Mouse (Mus musculus) liver, embryonic 13.5 days (tissue): ENCODE measurements around the gene Rab11fip4. TPM values are rescaled to one million over a fixed set of nuclear protein-coding genes. Genes with fewer than 3 reads are reported as not detected.
"Not testable (repeated sequence)": the region's sequence is repeated elsewhere in the genome, so short reads cannot be mapped to it uniquely, and the experiment has no call there.

Experiments used
- ATAC-seq: fragments of 200-750 bp; cut with Nextera tagmentation; 2 replicates; pipeline ENCODE4 v1.8.0; 2017; ENCODE audit warnings: low read depth, mild to moderate bottlenecking, moderate number of reproducible peaks, moderate library complexity
- DNase-seq: peaks from one replicate; pipeline ENCODE4 v3.0.0; 2022
- H3K27ac ChIP-seq: fragments of 300-500 bp; sonication (generic); 2 replicates; pipeline ENCODE4 v1.5.1; 2015; ENCODE audit warnings: moderate library complexity, mild to moderate bottlenecking, inconsistent platforms
- H3K27me3 ChIP-seq: fragments of 300-500 bp; sonication (generic); 2 replicates; pipeline ENCODE4 v1.6.1; 2015; ENCODE audit warnings: mild to moderate bottlenecking, inconsistent platforms
- H3K36me3 ChIP-seq: fragments of 300-500 bp; sonication (generic); 2 replicates; pipeline ENCODE4 v1.6.1; 2015; ENCODE audit warnings: mild to moderate bottlenecking, inconsistent platforms
- H3K4me1 ChIP-seq: fragments of 300-500 bp; sonication (generic); replicated peaks from 2 replicates; pipeline ENCODE4 v1.6.1; 2015; ENCODE audit warnings: inconsistent platforms
- H3K4me2 ChIP-seq: fragments of 300-500 bp; sonication (generic); 2 replicates; pipeline ENCODE4 v1.6.1; 2015; ENCODE audit warnings: inconsistent platforms, mild to moderate bottlenecking, moderate library complexity
- H3K4me3 ChIP-seq: fragments of 300-500 bp; sonication (generic); replicated peaks from 2 replicates; pipeline ENCODE4 v1.5.1; 2015; ENCODE audit warnings: mild to moderate bottlenecking, inconsistent platforms
- H3K9ac ChIP-seq: fragments of 300-500 bp; sonication (generic); 2 replicates; pipeline ENCODE4 v1.6.1; 2015; ENCODE audit warnings: mild to moderate bottlenecking, inconsistent platforms
- H3K9me3 ChIP-seq: fragments of 300-500 bp; sonication (generic); replicated peaks from 2 replicates; pipeline ENCODE4 v1.6.1; 2016; ENCODE audit warnings: inconsistent platforms
- WGBS: fragments of 180-500 bp; shearing (Covaris S2); methylation state at CpG from one replicate; pipeline ENCODE4 v1.1.7; 2015; ENCODE audit not compliant: insufficient replicate concordance; 5-methylcytosine and 5-hydroxymethylcytosine counted together
- polyA plus RNA-seq: library from polyadenylated mRNA; unstranded; fragments of >200 nt; fragmentation: Nextera tagmentation; extraction: Ambion mirVana; gene quantifications from 2 replicates; pipeline ENCODE4 v1.2.1, GENCODE M21; 2015

Rab11fip4 gene
- polyA plus RNA-seq, 1 experiment from 2014 or later = 0.47 TPM

DNA sequence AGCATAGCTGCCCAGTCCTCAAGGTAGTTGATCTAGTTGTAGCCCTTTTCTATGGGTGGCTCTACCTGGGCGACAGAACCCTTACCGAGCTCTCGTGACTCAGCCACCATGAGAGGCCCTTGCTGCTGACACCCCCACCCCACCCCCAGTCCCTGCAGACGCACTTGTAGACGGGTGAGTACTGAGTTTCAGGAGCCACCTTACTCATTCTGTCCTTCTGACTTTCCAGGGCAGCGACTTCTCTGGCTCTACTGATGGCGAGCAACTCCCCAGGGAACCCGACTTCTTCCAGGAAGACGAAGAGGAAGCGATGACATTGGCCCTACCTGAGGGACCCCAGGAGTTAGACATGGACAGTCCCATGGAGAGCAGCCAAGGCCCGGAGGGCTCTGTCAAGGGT is 89.5 kb downstream of the Rab11fip4 start:
- Histone ChIP-seq H3K9me3 (no peaks in the 10 kb centered on the region), H3K9ac (no peak overlapping the region), H3K4me3 (no peak overlapping the region), H3K27ac (no peak overlapping the region), H3K36me3 (no peaks in the 10 kb centered on the region), H3K4me2 (no peak overlapping the region), H3K27me3 (no peaks in the 10 kb centered on the region), H3K4me1 (peaks cover 7% of the 10 kb centered on the region)
- ATAC-seq (no peak), DNase-seq (no peak)
- 69% methylated on average over 11 of the region's 11 CpGs for WGBS

DNA sequence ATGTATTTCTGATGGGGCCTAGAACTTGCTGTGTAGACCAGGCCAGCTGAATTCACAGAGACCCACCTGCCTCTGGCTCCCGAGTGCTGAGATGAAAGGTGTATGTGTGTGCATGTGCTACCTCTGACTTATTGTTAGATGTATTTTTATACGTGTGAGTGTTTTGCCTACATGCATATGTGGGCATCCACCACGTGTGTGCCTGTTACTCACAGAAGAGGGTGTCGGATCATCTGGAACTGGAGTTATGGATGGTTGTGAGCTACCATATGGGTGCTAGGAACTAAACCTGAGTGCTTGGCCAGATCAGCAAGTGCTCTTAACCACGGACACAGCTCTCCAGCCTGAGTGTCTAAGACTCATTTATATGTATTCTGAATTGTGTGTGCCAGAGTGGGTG is 90.2 kb downstream of the Rab11fip4 start:
- H3K9ac ChIP-seq = no peak overlapping the region
- H3K4me2 ChIP-seq = no peak overlapping the region
- ATAC-seq = no peak
- H3K36me3 ChIP-seq = no peaks in the 10 kb centered on the region
- peaks cover 1% of the 10 kb centered on the region; the same call in 1 of the 2 replicates for H3K4me1 ChIP-seq
- no peak overlapping the region for H3K27ac ChIP-seq
- WGBS = 61% methylated on average over 5 of the region's 5 CpGs
- H3K27me3 ChIP-seq = no peaks in the 10 kb centered on the region
- H3K9me3 ChIP-seq = no peaks in the 10 kb centered on the region
- no peak overlapping the region for H3K4me3 ChIP-seq
- no peak for DNase-seq

DNA sequence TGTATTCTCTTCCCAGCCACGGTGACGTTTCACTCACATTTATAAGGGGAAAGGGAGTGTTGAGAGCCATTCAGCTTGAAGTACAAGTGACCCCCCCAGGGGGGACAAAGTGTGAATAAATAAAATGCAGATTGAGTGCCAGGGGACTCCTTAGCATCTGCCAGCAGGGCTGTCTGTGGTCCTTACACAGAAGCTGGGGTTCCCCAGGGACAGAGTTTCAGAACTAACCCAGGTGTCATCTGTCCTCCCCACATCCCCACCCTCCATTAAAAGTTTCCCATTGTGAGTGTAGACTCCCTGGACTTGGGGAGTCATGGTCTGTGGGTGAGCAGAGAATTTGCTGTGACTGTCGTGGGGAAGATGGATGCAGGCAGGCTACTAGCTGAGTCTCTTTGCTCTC is 90.8 kb downstream of the Rab11fip4 start:
- ATAC-seq (no peak), DNase-seq (no peak)
- Histone ChIP-seq H3K4me2 (no peak overlapping the region), H3K36me3 (no peaks in the 10 kb centered on the region), H3K4me3 (no peak overlapping the region), H3K4me1 (no peaks in the 10 kb centered on the region), H3K9ac (no peak overlapping the region), H3K9me3 (no peaks in the 10 kb centered on the region), H3K27ac (no peak overlapping the region), H3K27me3 (no peaks in the 10 kb centered on the region)
- WGBS = 37% methylated on average over 3 of the region's 3 CpGs

DNA sequence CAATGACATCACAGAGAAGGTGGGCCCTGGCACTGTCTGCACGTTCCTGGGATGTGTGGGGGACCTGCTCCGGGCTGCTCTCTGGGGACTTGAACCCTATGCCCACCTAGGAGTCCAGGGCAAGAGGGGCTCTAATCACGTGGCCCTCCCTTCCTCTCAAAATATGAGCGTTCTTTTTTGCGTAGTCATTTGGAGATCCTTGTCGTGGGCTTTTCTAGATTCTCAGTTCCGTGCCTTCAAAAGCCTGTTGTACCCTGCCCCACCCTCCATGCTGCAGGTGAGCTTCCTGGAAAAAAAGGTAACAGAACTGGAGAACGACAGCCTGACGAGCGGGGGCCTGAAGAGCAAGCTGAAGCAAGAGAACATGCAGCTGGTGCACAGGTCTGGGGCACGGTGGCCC is 94.1 kb downstream of the Rab11fip4 start:
- ATAC-seq = no peak
- no peak for DNase-seq
- WGBS = 71% methylated on average over 11 of the region's 11 CpGs
- H3K27me3 ChIP-seq = no peaks in the 10 kb centered on the region
- no peaks in the 10 kb centered on the region for H3K9me3 ChIP-seq
- H3K4me3 ChIP-seq = no peak overlapping the region
- no peak overlapping the region for H3K27ac ChIP-seq
- H3K4me2 ChIP-seq = no peak overlapping the region
- H3K9ac ChIP-seq = no peak overlapping the region
- H3K36me3 ChIP-seq = no peaks in the 10 kb centered on the region
- no peaks in the 10 kb centered on the region for H3K4me1 ChIP-seq

DNA sequence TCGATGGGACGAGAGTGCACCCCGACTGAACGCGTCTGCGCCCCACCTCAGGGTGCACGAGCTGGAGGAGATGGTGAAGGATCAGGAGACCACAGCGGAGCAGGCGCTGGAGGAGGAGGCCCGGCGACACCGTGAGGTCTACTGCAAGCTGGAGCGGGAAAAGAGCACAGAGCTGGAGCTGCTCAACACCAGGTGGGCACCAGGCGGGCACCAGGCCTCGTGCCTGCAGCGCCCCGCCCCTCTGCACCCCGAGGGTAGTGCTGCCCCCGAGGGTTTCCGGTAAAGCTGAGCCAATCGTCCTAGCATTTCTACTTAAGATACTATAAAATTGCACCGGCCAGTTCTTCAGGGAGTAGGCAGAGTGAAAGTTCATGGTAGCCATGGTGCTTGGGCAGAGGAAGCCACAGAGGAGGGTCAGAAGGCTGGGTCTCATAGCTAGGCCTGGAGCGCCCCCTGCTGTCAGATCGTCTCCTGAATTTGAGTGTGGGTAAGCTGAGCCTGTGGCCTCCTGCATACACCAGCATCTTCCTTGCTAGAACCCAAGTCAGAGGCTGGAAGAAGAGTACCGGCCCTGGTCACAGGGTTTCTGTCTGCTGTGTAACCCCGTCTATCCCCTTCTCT is 95.6 kb downstream of the Rab11fip4 start:
- Histone ChIP-seq H3K27me3 (no peaks in the 10 kb centered on the region), H3K4me3 (no peak overlapping the region), H3K9me3 (no peaks in the 10 kb centered on the region), H3K27ac (no peak overlapping the region), H3K36me3 (no peaks in the 10 kb centered on the region), H3K4me1 (no peaks in the 10 kb centered on the region), H3K4me2 (no peak overlapping the region), H3K9ac (no peak overlapping the region)
- DNase-seq = peak; percentile 58
- WGBS = 57% methylated on average over 26 of the region's 26 CpGs
- ATAC-seq = peak; percentile 55; the same call in 1 of the 2 replicates

DNA sequence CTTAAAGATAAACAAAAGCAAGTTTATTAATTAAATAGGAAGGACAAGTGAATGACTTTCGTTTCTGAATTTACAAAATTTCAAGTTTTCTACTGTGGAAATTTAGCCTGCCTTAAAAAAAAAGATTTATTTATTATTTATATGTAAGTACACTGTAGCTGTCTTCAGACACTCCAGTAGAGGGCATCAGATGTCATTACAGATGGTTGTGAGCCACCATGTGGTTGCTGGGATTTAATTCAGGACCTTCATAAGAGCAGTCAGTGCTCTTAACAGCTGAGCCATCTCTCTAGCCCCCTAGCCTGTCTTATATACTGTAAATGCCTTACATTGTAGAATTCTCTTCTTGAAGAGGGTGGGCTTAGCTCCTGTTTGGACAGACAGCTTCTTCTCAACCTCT is 98.9 kb downstream of the Rab11fip4 start:
- no peaks in the 10 kb centered on the region for H3K9me3 ChIP-seq
- H3K4me1 ChIP-seq = no peaks in the 10 kb centered on the region
- no peak overlapping the region for H3K27ac ChIP-seq
- DNase-seq = no peak
- 26% methylated on average over 1 of the region's 1 CpGs for WGBS
- no peaks in the 10 kb centered on the region for H3K36me3 ChIP-seq
- H3K4me2 ChIP-seq = no peak overlapping the region
- H3K27me3 ChIP-seq = no peaks in the 10 kb centered on the region
- no peak overlapping the region for H3K4me3 ChIP-seq
- ATAC-seq = no peak
- no peak overlapping the region for H3K9ac ChIP-seq

DNA sequence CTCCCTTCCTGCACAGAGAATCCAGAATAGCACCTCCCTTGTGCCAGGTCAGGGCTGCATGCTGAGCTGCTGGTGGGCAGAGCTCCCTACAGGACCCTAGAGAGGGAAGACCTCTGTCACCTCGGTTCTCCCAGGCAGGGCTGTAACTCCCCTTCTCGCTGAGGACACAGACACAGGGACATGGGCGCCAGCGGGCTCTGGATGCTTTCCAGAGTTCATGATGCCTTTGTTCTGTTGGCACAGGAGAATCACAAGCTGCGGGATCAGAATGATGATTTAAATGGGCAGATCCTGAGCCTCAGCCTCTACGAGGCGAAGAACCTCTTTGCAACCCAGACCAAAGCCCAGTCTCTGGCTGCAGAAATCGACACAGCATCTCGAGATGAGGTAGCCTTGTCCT is 100.5 kb downstream of the Rab11fip4 start:
- no peaks in the 10 kb centered on the region for H3K9me3 ChIP-seq
- no peak overlapping the region for H3K9ac ChIP-seq
- no peaks in the 10 kb centered on the region for H3K27me3 ChIP-seq
- no peak overlapping the region for H3K27ac ChIP-seq
- no peak overlapping the region for H3K4me3 ChIP-seq
- no peak overlapping the region for H3K4me2 ChIP-seq
- ATAC-seq (no peak), DNase-seq (no peak)
- no peaks in the 10 kb centered on the region for H3K4me1 ChIP-seq
- H3K36me3 ChIP-seq = no peaks in the 10 kb centered on the region
- 69% methylated on average over 9 of the region's 9 CpGs for WGBS

DNA sequence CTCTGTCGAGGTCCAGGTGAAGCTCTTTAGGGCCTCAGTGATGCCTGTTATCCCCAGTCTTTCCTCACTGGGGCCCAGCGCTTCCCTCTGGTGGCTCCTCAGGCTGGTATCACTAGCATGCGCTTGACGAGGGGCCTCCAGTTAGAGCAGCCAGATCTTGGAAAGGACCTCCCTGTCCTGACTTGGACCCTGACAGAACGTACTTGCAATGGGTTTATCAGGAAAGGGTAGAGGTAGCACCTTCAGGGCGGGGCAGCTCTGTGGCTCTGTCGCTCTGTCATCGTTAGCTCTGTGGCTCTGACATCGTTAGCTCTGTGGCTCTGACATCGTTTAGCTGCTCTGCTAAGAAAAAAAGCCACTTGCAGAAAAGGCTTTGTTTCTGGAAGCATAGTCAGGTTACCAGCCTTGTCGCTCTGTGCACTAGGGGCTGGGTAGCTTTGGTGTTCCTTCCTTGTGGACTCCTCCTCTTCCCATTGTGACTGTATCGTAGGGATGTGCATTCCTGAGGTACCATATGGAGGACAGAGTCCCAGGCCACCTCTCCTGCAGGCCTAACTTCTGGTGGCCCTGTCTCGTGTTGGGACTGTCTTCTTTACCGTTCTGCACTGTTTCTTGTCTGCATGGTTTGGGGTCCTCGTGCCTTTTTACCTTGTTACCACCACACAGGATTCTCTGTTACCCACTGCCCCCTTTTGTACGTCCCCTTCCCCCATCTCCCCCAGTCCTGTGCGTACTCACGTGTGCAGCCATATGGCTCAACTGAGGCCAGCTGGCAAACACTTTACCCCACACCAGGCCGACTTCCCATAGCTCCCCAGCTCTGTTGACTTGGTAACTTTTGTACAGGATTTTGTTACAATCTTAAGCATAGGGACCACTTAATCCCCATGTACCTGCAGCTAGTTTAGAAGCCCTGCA is 105.6 kb downstream of the Rab11fip4 start:
- 49% methylated on average over 19 of the region's 19 CpGs for WGBS
- Histone ChIP-seq H3K4me1 (peaks cover 11% of the 10 kb centered on the region; the same call in 1 of the 2 replicates), H3K4me2 (no peak overlapping the region), H3K27me3 (no peaks in the 10 kb centered on the region), H3K27ac (no peak overlapping the region), H3K4me3 (no peak overlapping the region), H3K9me3 (no peaks in the 10 kb centered on the region), H3K9ac (no peak overlapping the region), H3K36me3 (no peaks in the 10 kb centered on the region)
- ATAC-seq (no peak), DNase-seq (no peak)

DNA sequence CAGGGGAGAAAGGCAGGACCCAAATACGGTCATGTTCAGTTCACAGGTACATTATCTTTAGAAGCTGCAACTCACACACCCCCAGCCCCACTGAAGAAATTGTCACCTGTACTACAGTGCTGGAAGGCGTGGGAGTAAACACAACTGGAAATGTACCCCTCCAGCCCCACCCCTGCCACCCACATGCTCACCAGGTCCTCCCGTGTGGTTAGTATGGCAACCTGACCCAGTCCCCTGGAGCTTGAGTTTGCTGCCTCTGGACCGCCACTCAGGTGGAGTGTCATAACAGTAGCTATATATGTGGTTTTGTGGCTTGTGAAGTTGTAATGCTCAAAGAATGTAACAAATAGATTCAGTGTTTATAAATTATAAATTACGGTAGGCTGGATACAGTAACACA is 107.1 kb downstream of the Rab11fip4 start:
- DNase-seq (no peak), ATAC-seq (no peak)
- Histone ChIP-seq H3K4me3 (no peak overlapping the region), H3K36me3 (no peaks in the 10 kb centered on the region), H3K4me2 (no peak overlapping the region), H3K27ac (no peak overlapping the region), H3K4me1 (peaks cover 22% of the 10 kb centered on the region), H3K9me3 (no peaks in the 10 kb centered on the region), H3K27me3 (no peaks in the 10 kb centered on the region), H3K9ac (no peak overlapping the region)
- 71% methylated on average over 5 of the region's 5 CpGs for WGBS

DNA sequence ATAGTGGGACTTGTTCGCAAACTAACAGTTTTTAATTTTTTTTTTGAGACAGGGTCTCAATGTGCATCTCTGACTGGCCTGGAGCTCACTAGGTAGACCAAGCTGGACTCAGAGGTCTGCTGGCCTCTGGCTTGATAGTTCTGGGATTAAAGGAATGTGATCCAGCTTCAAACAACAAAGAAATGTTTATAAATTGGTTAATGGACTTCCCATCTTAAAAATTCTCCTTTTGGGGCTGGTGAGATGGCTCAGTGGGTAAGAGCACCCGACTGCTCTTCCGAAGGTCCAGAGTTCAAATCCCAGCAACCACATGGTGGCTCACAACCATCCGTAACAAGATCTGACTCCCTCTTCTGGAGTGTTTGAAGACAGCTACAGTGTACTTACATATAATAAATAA is 107.5 kb downstream of the Rab11fip4 start:
- H3K36me3 ChIP-seq, H3K4me2 ChIP-seq, H3K4me3 ChIP-seq, H3K27me3 ChIP-seq, H3K9me3 ChIP-seq, H3K27ac ChIP-seq, DNase-seq, H3K9ac ChIP-seq, ATAC-seq: not testable (repeated sequence)
- 78% methylated on average over 4 of the region's 4 CpGs for WGBS
- H3K4me1 ChIP-seq = peaks cover 26% of the 10 kb centered on the region

DNA sequence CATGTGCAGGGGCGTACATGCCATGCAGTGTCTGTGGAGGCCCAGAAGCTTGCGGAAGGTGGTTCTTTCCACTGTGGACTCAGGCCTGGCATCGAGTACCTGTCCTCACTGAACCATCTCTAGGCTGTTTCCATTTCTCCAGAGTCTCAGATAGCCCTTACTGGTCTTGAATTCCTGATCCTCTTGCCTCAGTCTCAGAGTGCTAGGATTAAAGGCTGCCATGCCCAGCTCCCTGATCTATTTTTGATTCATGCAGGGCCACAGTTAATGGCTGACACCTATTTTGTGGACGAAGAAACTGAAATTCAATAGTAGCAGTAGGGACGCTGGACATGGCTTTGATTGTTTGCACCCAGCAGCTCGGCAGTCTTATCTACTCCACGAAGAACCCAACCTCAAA is 110.5 kb downstream of the Rab11fip4 start:
- Histone ChIP-seq H3K4me2 (no peak overlapping the region), H3K9me3 (no peaks in the 10 kb centered on the region), H3K27ac (no peak overlapping the region), H3K4me1 (peaks cover 43% of the 10 kb centered on the region), H3K27me3 (no peaks in the 10 kb centered on the region), H3K9ac (no peak overlapping the region), H3K36me3 (no peaks in the 10 kb centered on the region), H3K4me3 (no peak overlapping the region)
- ATAC-seq (no peak), DNase-seq (no peak)
- 77% methylated on average over 7 of the region's 7 CpGs for WGBS

DNA sequence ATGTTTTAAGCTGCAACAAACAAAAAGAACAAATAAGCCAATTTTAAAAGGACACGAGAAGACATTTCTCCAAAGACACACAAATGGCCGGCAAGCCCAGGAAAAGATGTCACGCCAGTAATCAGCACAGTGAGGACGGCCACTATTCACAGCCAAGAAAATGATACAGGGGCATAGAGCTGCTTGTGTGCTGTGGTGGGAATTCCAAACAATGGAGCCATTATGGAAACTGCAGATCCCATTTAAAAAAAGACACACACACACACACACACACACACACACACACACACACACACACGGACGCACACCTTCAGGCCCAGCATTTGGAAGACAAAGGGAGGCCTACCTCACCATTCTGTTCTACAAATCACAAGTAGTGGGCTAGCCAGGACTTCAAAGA is 111.1 kb downstream of the Rab11fip4 start:
- no peaks in the 10 kb centered on the region for H3K27me3 ChIP-seq
- no peak overlapping the region for H3K27ac ChIP-seq
- peaks cover 43% of the 10 kb centered on the region for H3K4me1 ChIP-seq
- no peaks in the 10 kb centered on the region for H3K36me3 ChIP-seq
- ATAC-seq (no peak), DNase-seq (no peak)
- no peak overlapping the region for H3K4me3 ChIP-seq
- no peak overlapping the region for H3K4me2 ChIP-seq
- no peaks in the 10 kb centered on the region for H3K9me3 ChIP-seq
- H3K9ac ChIP-seq = no peak overlapping the region
- WGBS = 85% methylated on average over 6 of the region's 6 CpGs
